Mouse (Mus musculus): ENCODE data around the gene Gm5134.
"Not testable (repeated sequence)": the region's sequence is repeated elsewhere in the genome, so short reads cannot be mapped to it uniquely, and the experiment has no call there.

DNA sequence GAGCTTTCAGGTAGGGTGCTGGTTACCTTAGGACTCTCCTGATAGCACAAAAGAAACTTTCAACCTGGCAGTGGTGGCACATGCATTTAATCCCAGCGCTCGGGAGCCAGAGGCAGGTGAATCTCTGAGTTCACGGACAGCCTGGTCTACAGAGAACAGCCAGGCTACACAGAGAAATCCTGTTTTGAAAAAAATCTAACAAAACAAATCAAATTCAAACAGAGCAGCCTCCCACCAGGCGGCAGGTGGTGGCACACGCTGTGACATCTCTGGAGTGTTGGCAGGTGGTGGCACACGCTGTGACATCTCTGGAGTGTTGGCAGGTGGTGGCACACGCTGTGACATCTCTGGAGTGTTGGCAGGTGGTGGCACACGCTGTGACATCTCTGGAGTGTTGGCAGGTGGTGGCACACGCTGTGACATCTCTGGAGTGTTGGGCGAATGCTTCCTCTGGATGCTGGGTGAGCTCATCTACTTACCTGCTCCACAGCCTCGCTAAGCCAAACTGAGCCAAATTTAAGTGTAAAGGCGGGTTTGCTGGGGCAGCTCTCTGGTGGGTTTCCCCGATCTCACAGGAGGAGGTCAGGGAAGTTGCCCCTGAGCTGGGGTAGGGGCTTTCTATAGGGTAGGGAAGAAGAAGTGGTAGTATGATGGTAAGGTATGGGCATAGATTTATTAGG, 40.4 kb downstream of the Gm5134 start:
- not testable (repeated sequence) for TF ChIP-seq CTCF (IDR thresholded peaks at IDR 0.05; ENCODE audit: low read depth, low read length); TAL1 (conservative IDR thresholded peaks at IDR 0.05; ENCODE audit: low read depth, low read length); GATA1 (IDR thresholded peaks at IDR 0.05; ENCODE audit: borderline replicate concordance, low read length); POLR2AphosphoS5 (IDR thresholded peaks at IDR 0.05; ENCODE audit: insufficient replicate concordance, low read depth, low read length)
